Mouse (Mus musculus): Measurements from ENCODE around the gene Phf20. TPM values are rescaled to one million over a fixed set of nuclear protein-coding genes. Genes with fewer than 3 reads are reported as not detected.
"Not testable (repeated sequence)": the region's sequence is repeated elsewhere in the genome, so short reads cannot be mapped to it uniquely, and the experiment has no call there.

Phf20 gene
- polyA plus RNA-seq, 1 experiment from 2014 or later: 44.8 TPM

DNA sequence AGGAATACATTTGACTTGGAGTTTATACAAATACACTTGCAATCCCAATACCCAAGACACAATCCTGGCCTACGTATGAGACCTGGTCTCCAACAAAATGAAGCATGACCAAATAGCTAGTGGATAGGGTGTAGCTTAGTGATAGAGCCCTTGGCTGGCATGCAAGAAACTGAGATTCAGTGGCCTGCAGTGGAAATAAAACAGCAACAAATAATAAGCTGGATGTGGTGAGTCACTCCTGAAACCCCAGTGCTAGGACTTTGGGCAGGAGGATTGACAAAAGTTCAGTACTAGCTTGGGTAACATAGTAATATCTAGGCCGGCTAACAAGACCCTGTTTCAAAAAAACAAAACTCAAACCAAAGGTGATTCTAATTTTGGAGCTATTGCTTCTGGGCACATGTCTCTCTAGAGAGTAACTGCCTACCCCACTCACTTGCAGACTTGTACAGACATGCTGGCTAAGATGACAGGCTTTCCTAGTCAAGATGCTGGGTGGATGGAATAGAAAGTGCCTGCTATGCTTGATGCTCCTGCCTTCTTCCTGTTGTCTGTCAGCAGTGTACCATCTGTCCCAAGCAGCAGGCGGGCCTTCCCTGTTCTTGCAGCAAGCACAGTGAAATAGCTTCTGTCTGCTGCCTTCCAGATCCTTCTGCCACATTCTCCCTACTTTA is 37.1 kb downstream of the Phf20 start:
- no peak overlapping the region for H3K4me2 ChIP-seq (replicated peaks; ENCODE audit: low read depth, low read length)
- H3K4me1 ChIP-seq (ENCODE audit: insufficient read depth, low read depth, low read length): no peaks in the 10 kb centered on the region
- H3K36me3 ChIP-seq (ENCODE audit: insufficient read depth, low read length): peaks cover 3% of the 10 kb centered on the region; the same call in 1 of the 2 replicates
- no peaks in the 10 kb centered on the region for H3K9me3 ChIP-seq (ENCODE audit: low read length)
- H3K27me3 ChIP-seq (replicated peaks; ENCODE audit: insufficient read depth, low read length): no peaks in the 10 kb centered on the region
- no peak overlapping the region for H3K27ac ChIP-seq (ENCODE audit: low read length)
- H3K4me3 ChIP-seq (ENCODE audit: low read depth, low read length): no peak overlapping the region
- 79% methylated on average over 3 of the region's 3 CpGs for WGBS
- ATAC-seq (no peak), DNase-seq (ENCODE audit: low spot score) (no peak)
- no peak overlapping the region for H3K9ac ChIP-seq (replicated peaks; ENCODE audit: low read depth)
- TF ChIP-seq CTCF (IDR thresholded peaks at IDR 0.05): no peak
- no peak for TF ChIP-seq EP300 (IDR thresholded peaks at IDR 0.05)

DNA sequence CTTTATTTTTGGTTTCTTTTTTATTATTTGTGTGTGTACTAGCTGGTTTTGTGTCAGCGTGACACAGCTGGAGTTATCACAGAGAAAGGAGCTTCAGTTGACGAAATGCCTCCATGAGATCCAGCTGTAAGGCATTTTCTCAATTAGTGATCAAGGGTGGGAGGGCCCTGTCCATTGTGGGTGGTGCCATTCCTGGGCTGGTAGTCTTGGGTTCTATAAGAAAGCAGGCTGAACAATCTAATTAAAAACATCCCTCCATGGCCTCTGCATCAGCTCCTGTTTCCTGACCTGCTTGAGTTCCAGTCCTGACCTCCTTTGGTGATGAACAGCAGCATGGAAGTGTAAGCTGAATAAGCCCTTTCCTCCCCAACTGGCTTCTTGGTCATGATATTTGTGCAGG is 37.8 kb downstream of the Phf20 start:
- H3K4me3 ChIP-seq (ENCODE audit: low read depth, low read length); H3K9ac ChIP-seq (replicated peaks; ENCODE audit: low read depth); H3K4me2 ChIP-seq (replicated peaks; ENCODE audit: low read depth, low read length); H3K27me3 ChIP-seq (replicated peaks; ENCODE audit: insufficient read depth, low read length); H3K9me3 ChIP-seq (ENCODE audit: low read length); H3K4me1 ChIP-seq (ENCODE audit: insufficient read depth, low read depth, low read length); H3K36me3 ChIP-seq (ENCODE audit: insufficient read depth, low read length); H3K27ac ChIP-seq (ENCODE audit: low read length); DNase-seq (ENCODE audit: low spot score); ATAC-seq: not testable (repeated sequence)
- 89% methylated on average over 2 of the region's 2 CpGs for WGBS

DNA sequence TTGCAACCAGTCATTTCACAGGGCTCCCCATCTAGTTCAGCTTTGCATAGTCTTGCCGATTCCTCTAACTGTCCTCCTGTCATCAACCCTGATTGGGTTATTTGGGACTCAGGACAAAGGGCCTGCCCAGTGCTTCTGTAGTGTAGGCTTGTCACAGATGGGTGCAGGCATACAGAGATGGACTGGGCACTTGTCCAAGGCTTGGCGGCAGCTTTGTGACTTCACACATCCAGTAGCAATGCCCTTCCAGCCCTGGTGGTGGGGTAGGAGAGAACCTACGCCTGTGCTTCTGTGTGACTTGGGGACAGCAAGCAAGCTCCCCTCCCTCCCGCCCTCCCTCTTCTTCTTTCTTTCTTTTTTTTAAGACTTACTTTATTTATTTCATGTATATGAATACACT is 39.6 kb downstream of the Phf20 start:
- Histone ChIP-seq H3K4me2 (replicated peaks; ENCODE audit: low read depth, low read length) (no peak overlapping the region), H3K4me3 (ENCODE audit: low read depth, low read length) (no peak overlapping the region), H3K36me3 (ENCODE audit: insufficient read depth, low read length) (no peaks in the 10 kb centered on the region), H3K4me1 (ENCODE audit: insufficient read depth, low read depth, low read length) (no peaks in the 10 kb centered on the region), H3K9me3 (ENCODE audit: low read length) (no peaks in the 10 kb centered on the region), H3K27me3 (replicated peaks; ENCODE audit: insufficient read depth, low read length) (no peaks in the 10 kb centered on the region), H3K9ac (replicated peaks; ENCODE audit: low read depth) (no peak overlapping the region), H3K27ac (ENCODE audit: low read length) (no peak overlapping the region)
- TF ChIP-seq EP300 (IDR thresholded peaks at IDR 0.05) (no peak), CTCF (IDR thresholded peaks at IDR 0.05) (peak; percentile 16; the same call in 1 of the 2 replicates)
- peak; percentile 21 for DNase-seq (ENCODE audit: low spot score)
- no peak for ATAC-seq
- WGBS: 69% methylated on average over 4 of the region's 4 CpGs

DNA sequence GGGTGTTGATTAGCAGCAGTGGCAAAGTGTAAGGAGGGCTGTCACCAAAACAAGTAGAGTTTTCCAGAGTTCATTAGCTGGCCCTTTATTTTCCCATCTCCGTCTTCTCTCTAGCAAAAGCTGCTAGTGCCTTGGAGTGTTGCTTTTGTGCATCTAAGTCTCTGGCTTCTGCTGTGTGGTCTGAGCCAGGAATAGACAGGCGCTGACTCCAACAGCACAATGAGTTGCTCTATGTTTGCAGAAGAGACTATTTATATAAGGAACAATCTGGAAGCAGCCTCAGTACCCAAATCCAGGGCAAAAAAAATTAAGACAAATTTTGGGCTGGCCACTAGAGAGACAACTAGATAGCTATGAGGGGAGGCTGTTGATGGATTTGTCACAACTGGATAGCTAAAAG is 45.4 kb downstream of the Phf20 start:
- 80% methylated on average over 2 of the region's 2 CpGs for WGBS
- Histone ChIP-seq H3K9ac (replicated peaks; ENCODE audit: low read depth) (no peak overlapping the region), H3K27me3 (replicated peaks; ENCODE audit: insufficient read depth, low read length) (no peaks in the 10 kb centered on the region), H3K4me1 (ENCODE audit: insufficient read depth, low read depth, low read length) (no peaks in the 10 kb centered on the region), H3K9me3 (ENCODE audit: low read length) (no peaks in the 10 kb centered on the region), H3K4me2 (replicated peaks; ENCODE audit: low read depth, low read length) (no peak overlapping the region), H3K36me3 (ENCODE audit: insufficient read depth, low read length) (no peaks in the 10 kb centered on the region), H3K27ac (ENCODE audit: low read length) (no peak overlapping the region), H3K4me3 (ENCODE audit: low read depth, low read length) (no peak overlapping the region)
- no peak for DNase-seq (ENCODE audit: low spot score)
- TF ChIP-seq CTCF (IDR thresholded peaks at IDR 0.05): no peak
- TF ChIP-seq EP300 (IDR thresholded peaks at IDR 0.05): no peak
- ATAC-seq: no peak

DNA sequence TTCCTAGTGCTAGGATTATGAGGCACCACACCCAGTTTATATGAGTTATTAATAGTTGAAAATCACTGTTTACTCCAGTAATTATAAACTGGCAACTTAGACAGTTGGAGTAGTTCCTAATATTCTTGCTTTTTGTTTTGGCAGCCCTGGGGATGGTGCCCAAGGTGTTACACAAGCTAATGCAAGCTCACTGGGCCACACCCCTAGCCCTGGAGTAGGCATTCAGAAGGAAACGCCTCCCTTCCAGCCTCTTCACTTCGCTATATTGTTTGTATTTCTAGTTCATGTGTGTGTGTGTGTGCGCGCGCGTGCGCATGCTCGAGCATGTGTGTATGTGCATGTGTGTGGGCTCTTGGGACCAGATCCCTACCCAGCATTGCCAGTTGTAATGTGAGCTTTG is 46.7 kb downstream of the Phf20 start:
- Histone ChIP-seq H3K4me1 (ENCODE audit: insufficient read depth, low read depth, low read length) (no peaks in the 10 kb centered on the region), H3K27ac (ENCODE audit: low read length) (no peak overlapping the region), H3K4me2 (replicated peaks; ENCODE audit: low read depth, low read length) (no peak overlapping the region), H3K9me3 (ENCODE audit: low read length) (no peaks in the 10 kb centered on the region), H3K36me3 (ENCODE audit: insufficient read depth, low read length) (0 out of 2 replicates have a peak, but pooled peaks cover 3% of the 10 kb centered on the region), H3K9ac (replicated peaks; ENCODE audit: low read depth) (no peak overlapping the region), H3K27me3 (replicated peaks; ENCODE audit: insufficient read depth, low read length) (no peaks in the 10 kb centered on the region), H3K4me3 (ENCODE audit: low read depth, low read length) (no peak overlapping the region)
- peak; percentile 94 for ATAC-seq
- TF ChIP-seq EP300 (IDR thresholded peaks at IDR 0.05): no peak
- TF ChIP-seq CTCF (IDR thresholded peaks at IDR 0.05): no peak
- peak; percentile 82 for DNase-seq (ENCODE audit: low spot score)
- 79% methylated on average over 8 of the region's 8 CpGs for WGBS

DNA sequence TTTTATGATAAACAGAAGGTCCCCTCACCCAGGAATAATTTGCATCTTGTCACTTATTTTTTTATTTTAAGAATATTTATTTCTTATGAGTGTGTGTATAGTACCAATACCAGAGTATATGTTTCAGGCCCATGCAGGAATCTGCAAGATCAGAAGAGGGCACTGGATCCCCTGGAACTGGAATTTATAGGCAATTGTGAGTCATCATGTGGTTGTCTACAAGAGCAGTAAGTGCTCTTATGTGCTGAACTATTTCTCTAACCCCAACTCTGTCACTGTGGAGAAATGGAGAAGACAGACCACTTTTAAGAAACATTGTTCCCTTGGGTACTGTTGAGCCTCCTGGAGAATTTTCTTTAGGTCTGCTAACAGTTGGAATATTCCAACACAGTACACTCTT is 51.3 kb downstream of the Phf20 start:
- no peaks in the 10 kb centered on the region for H3K9me3 ChIP-seq (ENCODE audit: low read length)

DNA sequence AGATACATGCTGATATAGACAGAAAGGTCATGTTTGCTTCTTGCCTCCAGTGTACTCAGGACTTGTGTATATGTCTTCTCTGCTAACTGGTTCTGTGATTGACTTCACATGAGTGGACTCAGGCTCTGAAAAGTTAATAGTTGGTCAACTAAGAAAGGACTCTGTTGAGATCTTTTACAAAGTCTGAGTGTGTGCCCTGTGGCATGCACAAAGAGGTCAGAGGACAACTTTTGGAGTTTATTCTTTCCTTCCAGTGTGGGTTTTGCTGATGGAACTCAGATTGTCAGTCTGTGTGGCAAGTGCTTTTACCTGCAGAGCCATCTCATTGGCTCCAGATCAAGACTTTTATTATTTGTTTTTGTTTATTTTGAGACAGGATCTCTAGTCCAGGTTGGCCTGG is 54.5 kb downstream of the Phf20 start:
- Histone ChIP-seq H3K4me2 (replicated peaks; ENCODE audit: low read depth, low read length) (no peak overlapping the region), H3K4me1 (ENCODE audit: insufficient read depth, low read depth, low read length) (no peaks in the 10 kb centered on the region), H3K4me3 (ENCODE audit: low read depth, low read length) (no peak overlapping the region), H3K36me3 (ENCODE audit: insufficient read depth, low read length) (peaks cover 16% of the 10 kb centered on the region; the same call in 1 of the 2 replicates), H3K27me3 (replicated peaks; ENCODE audit: insufficient read depth, low read length) (no peaks in the 10 kb centered on the region), H3K9ac (replicated peaks; ENCODE audit: low read depth) (no peak overlapping the region), H3K27ac (ENCODE audit: low read length) (no peak overlapping the region), H3K9me3 (ENCODE audit: low read length) (no peaks in the 10 kb centered on the region)
- DNase-seq (ENCODE audit: low spot score): no peak
- no peak for TF ChIP-seq CTCF (IDR thresholded peaks at IDR 0.05)
- TF ChIP-seq EP300 (IDR thresholded peaks at IDR 0.05): no peak
- no peak for ATAC-seq

More for the DNA sequence above, 51.3 kb downstream of the Phf20 start:
- Histone ChIP-seq H3K4me2 (replicated peaks; ENCODE audit: low read depth, low read length) (no peak overlapping the region), H3K4me3 (ENCODE audit: low read depth, low read length) (no peak overlapping the region), H3K9ac (replicated peaks; ENCODE audit: low read depth) (no peak overlapping the region), H3K27me3 (replicated peaks; ENCODE audit: insufficient read depth, low read length) (no peaks in the 10 kb centered on the region), H3K4me1 (ENCODE audit: insufficient read depth, low read depth, low read length) (no peaks in the 10 kb centered on the region), H3K36me3 (ENCODE audit: insufficient read depth, low read length) (peaks cover 7% of the 10 kb centered on the region; the same call in 1 of the 2 replicates), H3K27ac (ENCODE audit: low read length) (no peak overlapping the region)
- TF ChIP-seq CTCF (IDR thresholded peaks at IDR 0.05) (no peak), EP300 (IDR thresholded peaks at IDR 0.05) (no peak)
- DNase-seq (ENCODE audit: low spot score): no peak
- no peak for ATAC-seq

All from lung, postnatal 0 days (tissue).